Comparison of ENCODE assay signal across 22 mouse cellular contexts in the genomic region with DNA sequence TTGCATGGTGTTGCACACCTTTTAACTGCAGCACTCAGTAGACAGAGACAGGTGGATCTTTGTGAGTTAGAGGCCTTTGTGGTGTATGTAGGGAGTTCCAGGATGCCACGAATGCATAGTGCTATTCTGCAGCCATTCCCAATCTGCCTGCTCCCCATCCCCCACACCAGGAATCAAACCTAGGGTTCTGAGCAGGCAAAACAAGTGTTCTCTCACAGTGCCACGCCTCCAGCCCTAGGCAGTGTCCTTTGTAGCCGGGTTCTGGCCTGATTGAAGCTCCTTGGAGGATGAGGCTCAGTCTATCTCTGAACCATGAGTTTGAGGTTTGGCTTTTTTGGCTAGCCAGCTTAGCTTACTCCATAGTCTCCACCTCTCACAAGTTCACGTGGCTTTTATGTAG. TPM values are rescaled to one million over a fixed set of nuclear protein-coding genes. Genes with fewer than 3 reads are reported as not detected.
"Had no signal": no experiment of that assay in that cellular context is flagged by ENCODE, and none has a peak within 500 bp of the region (broad histone marks: within the 10 kb centered on the region; RNA-seq: fewer than 3 reads in every experiment).

No protein-coding gene starts in this region.

- H3K4me1 ChIP-seq: limb, embryonic 12.5 days; limb, embryonic 15.5 days; midbrain, embryonic 15.5 days; neural tube, embryonic 12.5 days had no signal

- H3K27ac ChIP-seq: kidney, embryonic 15.5 days; limb, embryonic 12.5 days; limb, embryonic 15.5 days; liver, embryonic 14.5 days; macrophage; midbrain, embryonic 12.5 days; midbrain, embryonic 15.5 days; neural tube, embryonic 12.5 days; neural tube, embryonic 15.5 days; stomach, postnatal 0 days had no signal

- H3K9ac ChIP-seq: kidney, embryonic 15.5 days; limb, embryonic 12.5 days; limb, embryonic 15.5 days; liver, embryonic 14.5 days; midbrain, embryonic 12.5 days; midbrain, embryonic 15.5 days; neural tube, embryonic 12.5 days; neural tube, embryonic 15.5 days had no signal

- ATAC-seq: intestine, embryonic 16.5 days; midbrain, embryonic 15.5 days had no signal

- DNase-seq: kidney, adult 8-10 months; kidney, postnatal 10 days; kidney, postnatal 36 days; left cerebral cortex, postnatal 4 days; lung, adult 2 months; lung, postnatal 14 days; right cerebral cortex, adult 18-20 months; right cerebral cortex, postnatal 14 days; right cerebral cortex, postnatal 4 days; thymus, postnatal 25 days had no signal

- H3K27me3 ChIP-seq: kidney, embryonic 15.5 days; limb, embryonic 12.5 days; limb, embryonic 15.5 days; midbrain, embryonic 12.5 days; midbrain, embryonic 15.5 days; neural tube, embryonic 12.5 days; neural tube, embryonic 15.5 days had no signal

- H3K4me3 ChIP-seq: kidney, embryonic 15.5 days; limb, embryonic 12.5 days; limb, embryonic 15.5 days; midbrain, embryonic 12.5 days; midbrain, embryonic 15.5 days; neural tube, embryonic 12.5 days; neural tube, embryonic 15.5 days had no signal

- H3K36me3 ChIP-seq: limb, embryonic 12.5 days; limb, embryonic 15.5 days; midbrain, embryonic 12.5 days; midbrain, embryonic 15.5 days; neural tube, embryonic 12.5 days; neural tube, embryonic 15.5 days had no signal

- H3K9me3 ChIP-seq: kidney, embryonic 15.5 days; limb, embryonic 12.5 days; limb, embryonic 15.5 days; midbrain, embryonic 12.5 days; midbrain, embryonic 15.5 days; neural tube, embryonic 12.5 days; neural tube, embryonic 15.5 days had no signal

RNA-seq across cellular contexts. Expression of a gene that starts 18.0 kb away (rescaled TPM):
- total RNA-seq: megakaryocyte, adult 5-6 weeks had no signal
